Mouse (Mus musculus) midbrain, embryonic 11.5 days (tissue): ENCODE results near the gene Vsig4. TPM values are rescaled to one million over a fixed set of nuclear protein-coding genes. Genes with fewer than 3 reads are reported as not detected.

Experiments used
- ATAC-seq: fragments of 200-750 bp; cut with Nextera tagmentation; 2 replicates; pipeline ENCODE4 v1.8.0; 2017; ENCODE audit warnings: moderate TSS enrichment, moderate library complexity; ENCODE audit not compliant: low FRiP score
- DNase-seq: peaks from one replicate; pipeline ENCODE4 v3.0.0; 2015; ENCODE audit warnings: low spot score; ENCODE audit errors: missing footprints
- H3K27ac ChIP-seq: fragments of 300-500 bp; sonication (generic); 2 replicates; pipeline ENCODE4 v1.5.1; 2014; ENCODE audit warnings: low read depth, low read length
- H3K27me3 ChIP-seq: fragments of 300-500 bp; sonication (generic); 2 replicates; pipeline ENCODE4 v1.6.1; 2014; ENCODE audit warnings: mild to moderate bottlenecking, low read length, moderate library complexity, mixed read lengths; ENCODE audit not compliant: control insufficient read depth, insufficient read depth
- H3K36me3 ChIP-seq: fragments of 300-500 bp; sonication (generic); 2 replicates; pipeline ENCODE4 v1.6.1; 2014; ENCODE audit warnings: mild to moderate bottlenecking, low read length, moderate library complexity, mixed read lengths; ENCODE audit not compliant: control insufficient read depth, insufficient read depth
- H3K4me1 ChIP-seq: fragments of 300-500 bp; sonication (generic); 2 replicates; pipeline ENCODE4 v1.6.1; 2014; ENCODE audit warnings: low read length; ENCODE audit not compliant: control insufficient read depth, insufficient read depth
- H3K4me2 ChIP-seq: fragments of 300-500 bp; sonication (generic); 2 replicates; pipeline ENCODE4 v1.6.1; 2014; ENCODE audit warnings: mild to moderate bottlenecking, moderate library complexity
- H3K4me3 ChIP-seq: fragments of 300-500 bp; sonication (generic); 2 replicates; pipeline ENCODE4 v1.5.1; 2014; ENCODE audit warnings: low read depth, low read length
- H3K9ac ChIP-seq: fragments of 300-500 bp; sonication (generic); 2 replicates; pipeline ENCODE4 v1.6.1; 2014; ENCODE audit warnings: low read length
- H3K9me3 ChIP-seq: fragments of 300-500 bp; sonication (generic); 2 replicates; pipeline ENCODE4 v1.6.1; 2016; ENCODE audit warnings: low read length; ENCODE audit not compliant: control insufficient read depth
- WGBS: fragments of 180-500 bp; shearing (Covaris S2); extraction: QIAGEN DNeasy Blood & Tissue Kit; methylation state at CpG from one replicate; pipeline ENCODE4 v1.1.7; 2014; 5-methylcytosine and 5-hydroxymethylcytosine counted together
- polyA plus RNA-seq: library from polyadenylated mRNA; unstranded; fragments of >200 nt; fragmentation: Nextera tagmentation; extraction: Ambion mirVana; gene quantifications from 2 replicates; pipeline ENCODE4 v1.2.1, GENCODE M21; 2014

Gene Vsig4
- polyA plus RNA-seq, result not detected in 2 replicates

DNA sequence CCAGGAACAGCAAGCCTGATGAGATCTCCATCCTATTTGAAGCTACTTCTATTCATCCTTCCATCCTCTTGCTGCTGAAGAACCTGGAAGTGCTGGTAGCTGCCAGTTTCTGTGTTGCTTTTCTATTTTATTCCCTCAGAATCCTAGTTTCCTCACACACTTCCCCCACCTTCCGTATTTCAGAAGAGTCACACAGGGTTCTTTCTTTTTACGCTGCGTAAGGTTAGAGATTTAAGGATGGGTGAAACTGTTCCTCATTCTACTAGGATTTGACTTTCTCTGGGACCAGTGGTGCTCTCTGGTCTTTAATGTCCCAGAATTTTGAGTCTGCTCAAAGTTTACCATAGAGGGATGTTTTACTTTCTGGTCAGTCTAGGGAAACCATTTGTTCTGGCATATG is at the start of gene Vsig4:
Vsig4 (minus strand) TSS at position 101 of the 400 bp plus-strand sequence.
- 89% methylated on average over 3 of the region's 3 CpGs for WGBS
- Histone ChIP-seq H3K9ac (no peak within 1 kb of the TSS), H3K9me3 (no peaks in the 10 kb centered on the region), H3K4me1 (no peaks in the 10 kb centered on the region), H3K36me3 (no peaks in the 10 kb centered on the region), H3K27ac (no peak within 1 kb of the TSS), H3K4me3 (no peak within 1 kb of the TSS), H3K27me3 (no peaks in the 10 kb centered on the region), H3K4me2 (no peak within 1 kb of the TSS)
- ATAC-seq (no peak), DNase-seq (no peak)

DNA sequence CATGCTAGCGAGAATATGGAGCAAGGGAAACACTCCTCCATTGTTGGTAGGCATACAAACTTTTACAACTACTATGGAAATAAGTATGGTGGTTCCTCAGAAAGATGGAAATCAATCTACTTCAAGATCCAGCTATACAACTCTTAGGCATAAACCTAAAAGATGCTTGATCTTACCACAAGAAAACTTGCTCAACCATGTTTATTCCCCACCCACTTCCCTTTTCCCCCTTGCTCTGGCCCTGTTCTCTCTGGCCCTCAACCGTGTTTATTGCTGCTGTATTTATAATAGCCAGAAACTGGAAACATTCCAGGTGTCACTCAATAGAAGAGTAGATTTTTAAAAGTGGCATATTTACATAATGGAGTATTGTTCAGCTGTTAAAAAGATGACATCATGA is 45.9 kb upstream of the Vsig4 start:
- Histone ChIP-seq H3K9ac (no peak overlapping the region), H3K27ac (no peak overlapping the region), H3K9me3 (no peaks in the 10 kb centered on the region), H3K4me2 (no peak overlapping the region), H3K4me3 (no peak overlapping the region), H3K4me1 (no peaks in the 10 kb centered on the region), H3K27me3 (no peaks in the 10 kb centered on the region), H3K36me3 (no peaks in the 10 kb centered on the region)
- ATAC-seq (no peak), DNase-seq (no peak)
- WGBS, result 73% methylated on average over 2 of the region's 2 CpGs

DNA sequence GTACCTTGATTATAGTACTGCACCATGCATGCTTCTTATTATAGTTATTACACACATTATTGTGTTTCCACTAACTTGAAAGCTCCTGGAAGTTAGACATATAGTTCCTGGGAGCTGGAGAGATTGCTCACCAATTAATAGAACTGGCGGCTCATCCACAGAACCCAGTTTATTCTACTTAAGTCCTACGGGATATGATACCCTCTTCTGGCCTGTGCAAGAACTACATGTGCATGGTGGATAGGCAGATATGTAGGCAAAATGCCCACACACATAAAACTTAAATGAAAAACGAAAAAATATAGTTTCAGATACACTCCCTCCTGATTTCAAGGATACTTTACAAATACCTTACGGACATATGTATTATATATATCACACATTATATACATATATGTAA is 36.5 kb upstream of the Vsig4 start:
- no peaks in the 10 kb centered on the region for H3K4me1 ChIP-seq
- no peak overlapping the region for H3K4me3 ChIP-seq
- H3K27ac ChIP-seq, result no peak overlapping the region
- no peak overlapping the region for H3K9ac ChIP-seq
- ATAC-seq (no peak), DNase-seq (no peak)
- 43% methylated on average over 4 of the region's 4 CpGs for WGBS
- no peaks in the 10 kb centered on the region for H3K36me3 ChIP-seq
- no peak overlapping the region for H3K4me2 ChIP-seq
- H3K27me3 ChIP-seq, result no peaks in the 10 kb centered on the region
- no peaks in the 10 kb centered on the region for H3K9me3 ChIP-seq

DNA sequence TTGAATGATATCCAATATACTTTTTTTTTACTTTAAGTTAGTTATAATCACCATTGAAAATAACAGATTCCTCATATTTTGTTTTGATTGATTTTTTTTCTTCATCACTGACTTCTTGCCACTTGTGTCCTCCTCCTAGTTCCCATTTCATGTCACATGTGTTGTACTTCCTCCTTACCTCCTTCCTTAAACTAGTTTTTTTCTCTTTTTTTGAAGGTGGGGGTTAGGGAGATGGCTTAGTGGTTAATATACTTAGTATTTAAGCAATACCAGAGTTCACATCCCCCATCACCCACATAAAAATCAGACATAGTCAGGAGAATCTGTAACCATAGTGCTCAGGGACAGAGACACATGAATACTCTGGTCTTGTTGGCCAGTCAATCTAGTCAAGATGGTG is 36.7 kb downstream of the Vsig4 start:
- no peak for ATAC-seq

DNA sequence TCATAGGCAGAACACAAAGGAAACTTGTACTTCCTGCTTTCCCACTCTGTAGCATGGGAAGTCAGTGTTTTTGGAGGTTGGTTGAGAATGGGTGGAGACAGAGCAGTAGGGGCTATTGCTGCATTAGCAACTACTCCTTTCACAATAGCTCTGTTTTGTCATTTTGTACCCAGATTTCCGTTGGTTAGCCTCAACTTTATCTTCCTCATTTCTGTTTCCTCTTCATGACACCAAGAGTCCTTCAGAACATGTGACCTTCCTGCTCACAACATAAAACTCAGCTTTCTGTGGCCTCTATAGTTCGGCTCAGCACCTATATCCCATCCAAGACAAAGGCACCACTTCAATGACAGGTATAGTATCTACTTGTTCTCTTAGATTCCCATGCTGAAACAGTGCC is 53.6 kb downstream of the Vsig4 start:
- DNase-seq (no peak), ATAC-seq (no peak)
- Histone ChIP-seq H3K27ac (no peak overlapping the region), H3K4me3 (no peak overlapping the region), H3K9ac (no peak overlapping the region), H3K36me3 (no peaks in the 10 kb centered on the region), H3K9me3 (no peaks in the 10 kb centered on the region), H3K4me2 (no peak overlapping the region), H3K4me1 (no peaks in the 10 kb centered on the region), H3K27me3 (no peaks in the 10 kb centered on the region)
- WGBS, result 73% methylated on average over 2 of the region's 2 CpGs

More for the DNA sequence above, 36.7 kb downstream of the Vsig4 start:
- H3K4me3 ChIP-seq, result no peak overlapping the region
- no peak overlapping the region for H3K4me2 ChIP-seq
- H3K36me3 ChIP-seq, result no peaks in the 10 kb centered on the region
- no peaks in the 10 kb centered on the region for H3K9me3 ChIP-seq
- H3K4me1 ChIP-seq, result no peaks in the 10 kb centered on the region
- H3K27me3 ChIP-seq, result no peaks in the 10 kb centered on the region
- DNase-seq, result no peak
- H3K9ac ChIP-seq, result no peak overlapping the region
- no peak overlapping the region for H3K27ac ChIP-seq

DNA sequence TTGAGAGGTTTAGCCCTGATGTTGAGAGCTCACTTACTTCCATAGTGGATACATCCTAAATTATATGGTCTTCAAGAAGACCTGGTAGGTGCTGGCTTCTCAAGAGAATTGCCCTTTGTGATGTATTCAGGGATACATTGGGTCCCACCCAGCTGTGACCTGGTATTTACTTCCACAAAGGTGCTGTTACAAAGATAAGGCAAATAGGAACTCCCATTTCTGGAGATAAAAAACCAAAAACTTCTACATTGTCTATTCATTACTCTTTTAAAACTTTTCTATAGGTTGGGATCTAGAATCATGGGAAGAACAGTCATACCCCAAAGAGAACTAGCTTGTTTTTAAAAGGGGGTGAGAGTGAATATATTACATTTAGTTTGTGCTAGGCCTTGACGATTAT is 54.2 kb downstream of the Vsig4 start:
- no peaks in the 10 kb centered on the region for H3K36me3 ChIP-seq
- H3K27me3 ChIP-seq, result no peaks in the 10 kb centered on the region
- no peak overlapping the region for H3K4me2 ChIP-seq
- 88% methylated on average over 1 of the region's 1 CpGs for WGBS
- no peak overlapping the region for H3K27ac ChIP-seq
- no peak overlapping the region for H3K4me3 ChIP-seq
- no peaks in the 10 kb centered on the region for H3K4me1 ChIP-seq
- ATAC-seq (no peak), DNase-seq (no peak)
- no peak overlapping the region for H3K9ac ChIP-seq
- H3K9me3 ChIP-seq, result no peaks in the 10 kb centered on the region

DNA sequence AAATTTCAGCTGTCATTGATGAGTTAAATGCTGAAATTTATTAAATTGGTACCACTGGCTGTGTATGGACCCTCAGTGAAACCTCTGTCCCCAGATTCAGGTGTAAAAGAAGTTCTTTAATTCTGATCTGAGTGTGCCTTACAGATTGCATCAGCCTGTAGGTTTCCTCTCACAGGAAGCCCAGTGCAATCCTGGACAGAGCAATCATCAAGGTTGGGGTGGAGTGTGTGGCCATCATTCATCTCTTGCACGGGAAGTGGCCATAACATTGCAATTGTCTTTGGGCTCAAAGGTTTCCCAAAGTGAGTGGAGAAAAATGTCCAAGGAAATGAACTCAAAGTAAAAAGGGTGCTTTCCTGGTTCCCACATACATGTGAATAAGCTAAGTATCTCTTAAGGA is 57.5 kb downstream of the Vsig4 start:
- DNase-seq (no peak), ATAC-seq (no peak)
- H3K9ac ChIP-seq, result no peak overlapping the region
- WGBS, result 90% methylated on average over 1 of the region's 1 CpGs
- no peaks in the 10 kb centered on the region for H3K4me1 ChIP-seq
- H3K4me2 ChIP-seq, result no peak overlapping the region
- no peak overlapping the region for H3K27ac ChIP-seq
- H3K27me3 ChIP-seq, result no peaks in the 10 kb centered on the region
- H3K9me3 ChIP-seq, result no peaks in the 10 kb centered on the region
- H3K4me3 ChIP-seq, result no peak overlapping the region
- no peaks in the 10 kb centered on the region for H3K36me3 ChIP-seq

DNA sequence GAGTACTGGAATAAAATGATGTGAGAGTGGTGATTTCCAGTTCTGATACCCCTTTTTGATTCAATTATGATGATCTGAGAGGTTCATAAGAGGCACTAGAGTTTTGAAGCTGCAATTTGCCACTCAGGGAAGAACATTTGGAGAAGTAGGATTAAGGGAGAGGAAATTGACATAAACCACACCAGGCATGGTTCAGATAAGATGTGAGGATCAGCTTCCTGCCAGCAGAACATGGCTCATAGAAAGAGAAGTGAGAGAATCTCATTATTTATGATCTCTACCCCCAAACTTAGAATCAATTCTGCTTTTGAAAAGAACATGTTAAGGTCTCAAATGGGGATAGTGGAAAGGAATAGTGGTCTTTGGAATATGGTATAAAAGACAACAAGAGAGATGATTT is 66.2 kb downstream of the Vsig4 start:
- Histone ChIP-seq H3K9me3 (no peaks in the 10 kb centered on the region), H3K27me3 (no peaks in the 10 kb centered on the region), H3K27ac (no peak overlapping the region), H3K36me3 (no peaks in the 10 kb centered on the region), H3K4me2 (no peak overlapping the region), H3K9ac (no peak overlapping the region), H3K4me3 (no peak overlapping the region), H3K4me1 (no peaks in the 10 kb centered on the region)
- DNase-seq (no peak), ATAC-seq (no peak)

DNA sequence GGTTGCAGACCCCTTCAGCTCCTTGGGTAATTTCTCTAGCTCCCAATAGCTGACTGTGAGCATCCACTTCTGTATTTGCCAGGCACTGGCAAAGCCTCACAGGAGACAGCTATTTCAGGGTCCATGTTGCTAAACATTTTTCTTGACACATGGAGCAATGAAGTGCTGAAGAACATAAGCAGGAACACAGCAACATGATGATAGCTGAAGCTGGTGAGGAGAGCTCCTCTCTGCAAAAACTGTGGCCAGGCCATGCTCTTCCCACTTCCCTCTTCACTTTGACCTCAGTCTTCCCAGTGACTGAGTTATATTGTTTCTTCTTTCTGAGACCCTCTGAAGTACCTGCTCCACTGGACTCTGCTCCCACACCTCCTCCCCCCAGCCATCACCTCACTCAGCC is 67.8 kb downstream of the Vsig4 start:
- no peaks in the 10 kb centered on the region for H3K4me1 ChIP-seq
- H3K36me3 ChIP-seq, result no peaks in the 10 kb centered on the region
- H3K4me2 ChIP-seq, result no peak overlapping the region
- no peak overlapping the region for H3K27ac ChIP-seq
- H3K27me3 ChIP-seq, result no peaks in the 10 kb centered on the region
- H3K4me3 ChIP-seq, result no peak overlapping the region
- DNase-seq, result no peak
- H3K9ac ChIP-seq, result no peak overlapping the region
- ATAC-seq, result no peak
- no peaks in the 10 kb centered on the region for H3K9me3 ChIP-seq

DNA sequence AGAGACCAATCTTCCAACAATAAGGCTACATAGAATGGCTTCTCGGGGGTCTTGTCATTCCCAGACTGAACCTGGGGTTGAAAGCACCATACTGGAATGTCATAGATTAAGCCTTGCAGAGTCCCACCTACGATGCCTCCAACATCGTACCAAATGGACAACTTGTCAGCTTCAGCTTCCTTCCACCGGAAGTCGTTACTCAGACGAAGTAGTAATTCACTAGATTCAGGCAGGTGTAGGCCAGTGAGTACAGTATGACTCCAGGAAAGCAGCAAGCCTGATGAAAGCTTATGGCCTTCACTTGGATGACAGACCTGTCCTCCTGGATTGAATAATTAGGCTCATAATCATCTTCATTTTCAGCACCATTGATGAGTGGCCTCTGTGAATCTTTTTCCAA is 69.0 kb downstream of the Vsig4 start:
- Histone ChIP-seq H3K9me3 (no peaks in the 10 kb centered on the region), H3K27me3 (no peaks in the 10 kb centered on the region), H3K36me3 (no peaks in the 10 kb centered on the region), H3K4me1 (no peaks in the 10 kb centered on the region), H3K27ac (no peak overlapping the region), H3K4me3 (no peak overlapping the region), H3K4me2 (no peak overlapping the region), H3K9ac (no peak overlapping the region)
- DNase-seq (no peak), ATAC-seq (no peak)
- 87% methylated on average over 6 of the region's 6 CpGs for WGBS
